Mouse (Mus musculus): ENCODE data around the gene Syne1.

DNA sequence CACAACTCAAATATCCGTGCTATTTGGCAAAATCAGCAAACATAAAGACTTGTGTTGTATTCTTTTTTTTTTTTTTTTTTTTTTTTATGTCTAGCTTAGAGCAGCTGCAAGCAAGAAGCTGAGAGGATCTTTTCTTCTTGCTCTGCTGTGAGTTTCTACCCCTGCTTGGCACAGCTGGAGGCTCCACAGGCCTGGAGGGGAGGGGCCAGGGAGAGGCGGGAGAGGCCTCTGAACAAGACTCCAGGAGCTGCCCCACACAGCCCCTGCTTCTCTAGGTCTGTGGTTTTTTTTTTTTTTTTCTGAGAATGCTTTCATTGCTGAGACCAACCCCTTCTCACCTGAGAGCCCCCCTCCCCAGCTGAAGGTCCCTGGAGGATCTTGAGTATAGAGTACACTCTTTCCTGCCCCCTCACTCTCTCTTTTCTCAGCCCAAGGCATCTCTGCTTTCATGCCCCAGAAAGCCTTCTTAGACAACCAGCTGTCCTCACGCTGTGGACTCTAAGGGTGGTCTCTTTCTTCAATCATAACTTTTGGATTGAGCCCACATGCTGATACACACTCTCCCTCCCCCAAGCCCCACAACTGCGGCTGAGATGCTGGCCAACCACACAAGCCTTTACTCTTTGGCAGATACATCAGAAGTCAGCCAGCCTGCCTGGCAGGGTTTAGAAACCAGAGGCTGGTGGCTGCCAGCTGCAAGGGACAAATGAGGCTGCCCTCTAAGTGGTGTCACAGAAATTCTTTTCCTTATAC is 241.1 kb downstream of the Syne1 start:
- TF ChIP-seq POLR2A (IDR thresholded peaks at IDR 0.05; ENCODE audit: borderline replicate concordance, low read depth, low read length) (no peak), CTCF (IDR thresholded peaks at IDR 0.05; ENCODE audit: low read depth, low read length) (no peak)

All from bone marrow macrophage, adult 2 months (primary cell).